Mouse (Mus musculus): ENCODE results near the gene Derl2. TPM values are rescaled to one million over a fixed set of nuclear protein-coding genes. Genes with fewer than 3 reads are reported as not detected.

Derl2 gene
- 39.2 and 42.5 TPM in 2 replicates for polyA plus RNA-seq (2015; fragmentation: Nextera tagmentation; extraction: Ambion mirVana)

GRCm38 (mm10) chr11:71019201-71020068, at the start of gene Derl2, which contains the start of gene Mis12:
TSS of gene Derl2 (minus strand) at chr11:71019841.
TSS of gene Mis12 (plus strand) at chr11:71019611.
- peak; percentile 100 for ATAC-seq (ENCODE audit: insufficient number of reproducible peaks, insufficient read depth, low FRiP score, low TSS enrichment, low read depth)
- Histone ChIP-seq H3K27ac (peak within 1 kb of the TSS; percentile 91), H3K4me1 (peaks cover 23% of the 10 kb centered on the region), H3K4me2 (peak within 1 kb of the TSS; percentile 87), H3K9me3 (no peaks in the 10 kb centered on the region), H3K4me3 (peak within 1 kb of the TSS; percentile 91), H3K27me3 (no peaks in the 10 kb centered on the region), H3K9ac (peak within 1 kb of the TSS; percentile 93), H3K36me3 (peaks cover 10% of the 10 kb centered on the region)
- under 1% methylated on average over 71 of the region's 71 CpGs for WGBS

- WGBS = 5% methylated on average over 1 of the region's 1 CpGs
- Histone ChIP-seq H3K4me3 (no peak overlapping the region), H3K36me3 (no peaks in the 10 kb centered on the region), H3K27me3 (no peaks in the 10 kb centered on the region), H3K9me3 (no peaks in the 10 kb centered on the region), H3K27ac (no peak overlapping the region), H3K4me1 (no peaks in the 10 kb centered on the region), H3K9ac (no peak overlapping the region), H3K4me2 (no peak overlapping the region)
- no peak for ATAC-seq (ENCODE audit: insufficient number of reproducible peaks, insufficient read depth, low FRiP score, low TSS enrichment, low read depth)
Observed at GRCm38 (mm10) chr11:71052554-71052953, 32.9 kb upstream of the Derl2 start.

GRCm38 (mm10) chr11:71039526-71040298, 20.1 kb upstream of the Derl2 start:
- Histone ChIP-seq H3K27me3 (no peaks in the 10 kb centered on the region), H3K4me1 (no peaks in the 10 kb centered on the region), H3K4me3 (no peak overlapping the region), H3K4me2 (no peak overlapping the region), H3K36me3 (no peaks in the 10 kb centered on the region), H3K9ac (no peak overlapping the region), H3K27ac (no peak overlapping the region), H3K9me3 (no peaks in the 10 kb centered on the region)
- ATAC-seq (ENCODE audit: insufficient number of reproducible peaks, insufficient read depth, low FRiP score, low TSS enrichment, low read depth) = no peak
- 96% methylated on average over 5 of the region's 5 CpGs for WGBS

GRCm38 (mm10) chr11:71033163-71033761, 13.6 kb upstream of the Derl2 start, which contains the start of gene 6330403K07Rik:
TSS of gene 6330403K07Rik (minus strand) at chr11:71033513.
- ATAC-seq (ENCODE audit: insufficient number of reproducible peaks, insufficient read depth, low FRiP score, low TSS enrichment, low read depth) = peak; percentile 92
- Histone ChIP-seq H3K9me3 (no peaks in the 10 kb centered on the region), H3K4me3 (peak within 1 kb of the TSS; percentile 74), H3K27me3 (no peaks in the 10 kb centered on the region), H3K4me1 (peaks cover 15% of the 10 kb centered on the region), H3K9ac (peak within 1 kb of the TSS; percentile 89), H3K4me2 (peak within 1 kb of the TSS; percentile 71), H3K27ac (peak within 1 kb of the TSS; percentile 91), H3K36me3 (peaks cover 9% of the 10 kb centered on the region)
- 0% methylated on average over 30 of the region's 31 CpGs for WGBS

- WGBS = 6% methylated on average over 26 of the region's 26 CpGs
- no peaks in the 10 kb centered on the region for H3K27me3 ChIP-seq
- H3K9me3 ChIP-seq = no peaks in the 10 kb centered on the region
- peak overlapping the region; percentile 74 for H3K4me3 ChIP-seq
- H3K9ac ChIP-seq = peak overlapping the region; percentile 89
- H3K4me1 ChIP-seq = peaks cover 15% of the 10 kb centered on the region
- peak overlapping the region; percentile 91 for H3K27ac ChIP-seq
- peaks cover 15% of the 10 kb centered on the region for H3K36me3 ChIP-seq
- 0 out of 2 replicates have a peak, but pooled peaks have one; percentile 7 for ATAC-seq (ENCODE audit: insufficient number of reproducible peaks, insufficient read depth, low FRiP score, low TSS enrichment, low read depth)
- peak overlapping the region; percentile 71 for H3K4me2 ChIP-seq
Observed at GRCm38 (mm10) chr11:71032491-71033162, 13.0 kb upstream of the Derl2 start.

GRCm38 (mm10) chr11:71032070-71032469, 12.4 kb upstream of the Derl2 start:
- ATAC-seq (ENCODE audit: insufficient number of reproducible peaks, insufficient read depth, low FRiP score, low TSS enrichment, low read depth) = no peak

GRCm38 (mm10) chr11:71029403-71030118, 9.9 kb upstream of the Derl2 start:
- WGBS = 76% methylated on average over 3 of the region's 3 CpGs
- Histone ChIP-seq H3K4me3 (no peak overlapping the region), H3K4me2 (no peak overlapping the region), H3K9me3 (no peaks in the 10 kb centered on the region), H3K27ac (no peak overlapping the region), H3K4me1 (peaks cover 15% of the 10 kb centered on the region), H3K9ac (no peak overlapping the region), H3K27me3 (no peaks in the 10 kb centered on the region), H3K36me3 (peaks cover 46% of the 10 kb centered on the region)
- no peak for ATAC-seq (ENCODE audit: insufficient number of reproducible peaks, insufficient read depth, low FRiP score, low TSS enrichment, low read depth)

More at GRCm38 (mm10) chr11:71032070-71032469, 12.4 kb upstream of the Derl2 start:
- Histone ChIP-seq H3K9me3 (no peaks in the 10 kb centered on the region), H3K27me3 (no peaks in the 10 kb centered on the region), H3K9ac (peak overlapping the region; percentile 89), H3K36me3 (peaks cover 21% of the 10 kb centered on the region), H3K4me3 (peak overlapping the region; percentile 74), H3K27ac (peak overlapping the region; percentile 91), H3K4me1 (peaks cover 15% of the 10 kb centered on the region), H3K4me2 (peak overlapping the region; percentile 71)
- WGBS = 62% methylated on average over 7 of the region's 7 CpGs

GRCm38 (mm10) chr11:71028280-71028679, 8.6 kb upstream of the Derl2 start:
- peaks cover 15% of the 10 kb centered on the region for H3K4me1 ChIP-seq
- H3K4me3 ChIP-seq = no peak overlapping the region
- no peak for ATAC-seq (ENCODE audit: insufficient number of reproducible peaks, insufficient read depth, low FRiP score, low TSS enrichment, low read depth)
- no peak overlapping the region for H3K4me2 ChIP-seq
- H3K9me3 ChIP-seq = no peaks in the 10 kb centered on the region
- no peak overlapping the region for H3K27ac ChIP-seq
- H3K36me3 ChIP-seq = peaks cover 51% of the 10 kb centered on the region
- WGBS = 79% methylated on average over 3 of the region's 3 CpGs
- H3K9ac ChIP-seq = no peak overlapping the region
- H3K27me3 ChIP-seq = no peaks in the 10 kb centered on the region

GRCm38 (mm10) chr11:71018416-71019200, 1.0 kb downstream of the Derl2 start:
- 5% methylated on average over 28 of the region's 28 CpGs for WGBS
- H3K9me3 ChIP-seq = no peaks in the 10 kb centered on the region
- H3K4me2 ChIP-seq = peak overlapping the region; percentile 80
- H3K4me1 ChIP-seq = peaks cover 23% of the 10 kb centered on the region
- peak; percentile 18; the same call in 1 of the 2 replicates for ATAC-seq (ENCODE audit: insufficient number of reproducible peaks, insufficient read depth, low FRiP score, low TSS enrichment, low read depth)
- peaks cover 13% of the 10 kb centered on the region for H3K36me3 ChIP-seq
- no peaks in the 10 kb centered on the region for H3K27me3 ChIP-seq
- H3K27ac ChIP-seq = peak overlapping the region; percentile 85
- H3K9ac ChIP-seq = peak overlapping the region; percentile 93
- H3K4me3 ChIP-seq = peak overlapping the region; percentile 91

GRCm38 (mm10) chr11:71017051-71017450, 2.6 kb downstream of the Derl2 start:
- 94% methylated on average over 1 of the region's 1 CpGs for WGBS
- Histone ChIP-seq H3K27ac (no peak overlapping the region), H3K36me3 (peaks cover 22% of the 10 kb centered on the region), H3K9ac (no peak overlapping the region), H3K9me3 (no peaks in the 10 kb centered on the region), H3K27me3 (no peaks in the 10 kb centered on the region), H3K4me1 (peaks cover 21% of the 10 kb centered on the region), H3K4me3 (no peak overlapping the region), H3K4me2 (no peak overlapping the region)
- no peak for ATAC-seq (ENCODE audit: insufficient number of reproducible peaks, insufficient read depth, low FRiP score, low TSS enrichment, low read depth)

Data from embryonic facial prominence, embryonic 13.5 days (tissue).